In the genomic region with DNA sequence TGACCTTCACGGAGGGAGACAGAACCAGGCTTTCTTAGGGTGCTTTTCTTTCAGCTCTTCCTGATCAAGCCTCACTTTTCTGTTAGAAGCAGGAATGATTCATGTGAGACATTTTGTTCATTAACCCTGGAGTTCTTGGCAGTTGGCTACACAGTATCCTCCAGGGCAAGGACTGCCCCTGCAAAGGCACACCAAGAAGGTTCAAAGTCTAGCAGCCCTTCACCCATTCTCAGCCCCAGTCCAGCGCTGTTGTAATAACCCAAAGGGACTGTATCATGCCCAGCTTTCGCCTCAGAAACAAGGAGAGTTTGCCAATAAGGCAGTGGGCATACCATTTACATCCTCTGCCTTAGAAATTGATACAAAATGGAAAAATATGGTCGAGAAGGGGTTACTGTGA, we compare ENCODE assay signal across 13 mouse cellular contexts. TPM values are rescaled to one million over a fixed set of nuclear protein-coding genes. Genes with fewer than 3 reads are reported as not detected.
DNase-seq lines count a peak whose midpoint lies in the region; ATAC-seq lines count a peak whose summit lies in the region.
"Had no signal": no experiment of that assay in that cellular context is flagged by ENCODE, and none has a peak within 500 bp of the region (broad histone marks: within the 10 kb centered on the region; RNA-seq: fewer than 3 reads in every experiment).

No protein-coding gene starts in this region.

- 0 out of 2 replicates have a peak overlapping the region, but pooled peaks have one; percentile 4 for H3K27ac ChIP-seq in hindbrain, embryonic 12.5 days
- H3K27ac ChIP-seq in hindbrain, embryonic 14.5 days = no peak overlapping the region
- H3K27ac ChIP-seq in embryonic facial prominence, embryonic 10.5 days (replicated peaks) = peak overlapping the region; percentile 51; the same call in 1 of the 2 replicates
- H3K27ac ChIP-seq: midbrain, embryonic 12.5 days had no signal

- H3K4me2 ChIP-seq in hindbrain, embryonic 12.5 days (replicated peaks) = no peak overlapping the region
- no peak overlapping the region for H3K4me2 ChIP-seq in hindbrain, embryonic 14.5 days (replicated peaks)
- H3K4me2 ChIP-seq: liver, embryonic 12.5 days; midbrain, embryonic 12.5 days had no signal

- intact Hi-C loops in left cerebral cortex, postnatal 25 days (cut with DNase I) = no loop called here

- no peak for ATAC-seq in hindbrain, embryonic 12.5 days (ENCODE audit: low FRiP score)
- ATAC-seq in hindbrain, embryonic 14.5 days (ENCODE audit: low FRiP score) = no peak
- ATAC-seq: inflammation-experienced regulatory T-cells, adult 6 months; liver, embryonic 12.5 days had no signal

- H3K4me3 ChIP-seq in hindbrain, embryonic 12.5 days = no peak overlapping the region
- no peak overlapping the region for H3K4me3 ChIP-seq in hindbrain, embryonic 14.5 days (replicated peaks; ENCODE audit: low read length)
- H3K4me3 ChIP-seq in embryonic facial prominence, embryonic 10.5 days = no peak overlapping the region
- H3K4me3 ChIP-seq: liver, embryonic 12.5 days; midbrain, embryonic 12.5 days had no signal

- 94% methylated on average over 4 of the region's 4 CpGs for WGBS in hindbrain, embryonic 12.5 days
- 94% methylated on average over 4 of the region's 4 CpGs for WGBS in hindbrain, embryonic 14.5 days
- WGBS in embryonic facial prominence, embryonic 10.5 days = 90% methylated on average over 4 of the region's 4 CpGs

- DNase-seq in hindbrain, embryonic 14.5 days (ENCODE audit: low spot score) = no peak
- DNase-seq in embryonic facial prominence, embryonic 10.5 days (ENCODE audit: low spot score) = no peak
- peak; percentile 86 for DNase-seq in kidney, adult 11 months
- DNase-seq in kidney, postnatal 25 days = peak; percentile 64 to 89
- no peak for DNase-seq in adrenal gland, postnatal 4 days (ENCODE audit: low spot score in 2 of 2)
- DNase-seq in left cerebral cortex, postnatal 25 days (ENCODE audit: low spot score in 2 of 2) = no peak
- DNase-seq: adrenal gland, postnatal 25 days; layer of hippocampus, postnatal 36 days; lung, postnatal 10 days had no signal

- no peak overlapping the region for H3K9ac ChIP-seq in hindbrain, embryonic 12.5 days
- no peak overlapping the region for H3K9ac ChIP-seq in hindbrain, embryonic 14.5 days
- H3K9ac ChIP-seq: liver, embryonic 12.5 days; midbrain, embryonic 12.5 days had no signal

- H3K9me3 ChIP-seq in hindbrain, embryonic 12.5 days (replicated peaks) = no peaks in the 10 kb centered on the region
- no peaks in the 10 kb centered on the region for H3K9me3 ChIP-seq in hindbrain, embryonic 14.5 days (ENCODE audit: control insufficient read depth, low read length)
- H3K9me3 ChIP-seq in embryonic facial prominence, embryonic 10.5 days = no peaks in the 10 kb centered on the region
- H3K9me3 ChIP-seq: liver, embryonic 12.5 days; midbrain, embryonic 12.5 days had no signal

- no peaks in the 10 kb centered on the region for H3K27me3 ChIP-seq in hindbrain, embryonic 12.5 days
- H3K27me3 ChIP-seq in hindbrain, embryonic 14.5 days (ENCODE audit: control insufficient read depth, insufficient read depth, low read length) = no peaks in the 10 kb centered on the region
- H3K27me3 ChIP-seq in embryonic facial prominence, embryonic 10.5 days (replicated peaks; ENCODE audit: low read depth, poor library complexity, severe bottlenecking) = no peaks in the 10 kb centered on the region
- H3K27me3 ChIP-seq: liver, embryonic 12.5 days; midbrain, embryonic 12.5 days had no signal

- H3K36me3 ChIP-seq in hindbrain, embryonic 12.5 days = peaks cover 12% of the 10 kb centered on the region; the same call in 1 of the 2 replicates
- H3K36me3 ChIP-seq in hindbrain, embryonic 14.5 days (replicated peaks; ENCODE audit: control insufficient read depth, insufficient read depth) = no peaks in the 10 kb centered on the region; the same call in 1 of the 2 replicates
- peaks cover 12% of the 10 kb centered on the region for H3K36me3 ChIP-seq in embryonic facial prominence, embryonic 10.5 days (replicated peaks)
- H3K36me3 ChIP-seq: liver, embryonic 12.5 days had no signal

- peaks cover 30% of the 10 kb centered on the region for H3K4me1 ChIP-seq in hindbrain, embryonic 12.5 days
- H3K4me1 ChIP-seq in hindbrain, embryonic 14.5 days (replicated peaks; ENCODE audit: control insufficient read depth, insufficient read depth, low read length) = peaks cover 30% of the 10 kb centered on the region
- peaks cover 72% of the 10 kb centered on the region for H3K4me1 ChIP-seq in embryonic facial prominence, embryonic 10.5 days

RNA-seq across cellular contexts. Expression of a gene that starts 34.0 kb away (rescaled TPM):
- polyA plus RNA-seq in hindbrain, embryonic 12.5 days (2016; fragmentation: Nextera tagmentation; extraction: Ambion mirVana) = 11.3 and 15.8 TPM in 2 replicates
- polyA plus RNA-seq in hindbrain, embryonic 14.5 days (2014; fragmentation: Nextera tagmentation; extraction: Ambion mirVana) = 1.9 and 2.6 TPM in 2 replicates
- 0.23 and 1.3 TPM in 2 replicates for polyA plus RNA-seq in embryonic facial prominence, embryonic 10.5 days (2016; fragmentation: Nextera tagmentation; extraction: Ambion mirVana)
- 10 to 100 TPM; 22.9 to 29.2 TPM for total RNA-seq in adrenal gland, postnatal 4 days (2021)
- total RNA-seq in left cerebral cortex, postnatal 25 days (2021) = 1 to 10 TPM; 3.3 to 3.5 TPM

RNA-seq across cellular contexts. Expression of a gene that starts 43.3 kb away (rescaled TPM):
- polyA plus RNA-seq in hindbrain, embryonic 12.5 days (2016; fragmentation: Nextera tagmentation; extraction: Ambion mirVana) = 23.8 and 24.5 TPM in 2 replicates
- 17.4 and 20.3 TPM in 2 replicates for polyA plus RNA-seq in hindbrain, embryonic 14.5 days (2014; fragmentation: Nextera tagmentation; extraction: Ambion mirVana)
- polyA plus RNA-seq in embryonic facial prominence, embryonic 10.5 days (2016; fragmentation: Nextera tagmentation; extraction: Ambion mirVana) = 35.4 and 36.7 TPM in 2 replicates
- 10 to 100 TPM; 16.0 to 17.4 TPM for total RNA-seq in adrenal gland, postnatal 4 days (2021)
- total RNA-seq in left cerebral cortex, postnatal 25 days (2021) = 10 to 100 TPM; 12.4 to 13.9 TPM

RNA-seq across cellular contexts. Expression of a gene that starts 55.7 kb away (rescaled TPM):
- 14.8 and 18.6 TPM in 2 replicates for polyA plus RNA-seq in hindbrain, embryonic 12.5 days (2016; fragmentation: Nextera tagmentation; extraction: Ambion mirVana)
- polyA plus RNA-seq in hindbrain, embryonic 14.5 days (2014; fragmentation: Nextera tagmentation; extraction: Ambion mirVana) = 13.6 and 14.4 TPM in 2 replicates
- polyA plus RNA-seq in embryonic facial prominence, embryonic 10.5 days (2016; fragmentation: Nextera tagmentation; extraction: Ambion mirVana) = 24.9 and 29.2 TPM in 2 replicates
- 10 to 100 TPM; 26.8 to 29.0 TPM for total RNA-seq in adrenal gland, postnatal 4 days (2021)
- 10 to 100 TPM; 26.9 to 27.2 TPM for total RNA-seq in left cerebral cortex, postnatal 25 days (2021)

RNA-seq across cellular contexts. Expression of a gene that starts 58.2 kb away (rescaled TPM):
- 5.1 and 5.8 TPM in 2 replicates for polyA plus RNA-seq in hindbrain, embryonic 12.5 days (2016; fragmentation: Nextera tagmentation; extraction: Ambion mirVana)
- 8.5 and 10.3 TPM in 2 replicates for polyA plus RNA-seq in hindbrain, embryonic 14.5 days (2014; fragmentation: Nextera tagmentation; extraction: Ambion mirVana)
- polyA plus RNA-seq in embryonic facial prominence, embryonic 10.5 days (2016; fragmentation: Nextera tagmentation; extraction: Ambion mirVana) = 1.5 and 2.1 TPM in 2 replicates
- total RNA-seq in adrenal gland, postnatal 4 days (2021) = 10 to 100 TPM; 33.3 to 33.8 TPM
- total RNA-seq in left cerebral cortex, postnatal 25 days (2021) = 10 to 100 TPM; 76.5 to 90.2 TPM

Comparison
In these comparisons a context has a peak if more than half of its experiments do, and no peak if none do; other contexts are left out.
1. DNase-seq: peak in kidney, adult 11 months (single experiment) and kidney, postnatal 25 days (2 of 2); none in hindbrain, embryonic 14.5 days (single experiment), embryonic facial prominence, embryonic 10.5 days (single experiment), adrenal gland, postnatal 4 days (0 of 2) and left cerebral cortex, postnatal 25 days (0 of 2).